Mouse (Mus musculus): Measurements from ENCODE around the gene Kctd2.

Gene Kctd2

GRCm38 (mm10) chr11:115448075-115448474 lies 28.1 kb downstream of the Kctd2 start:
- TF ChIP-seq GATA4 (IDR thresholded peaks at IDR 0.05; ENCODE audit: insufficient replicate concordance, low read length) = no peak

- no peak for TF ChIP-seq GATA4 (IDR thresholded peaks at IDR 0.05; ENCODE audit: insufficient replicate concordance, low read length)
These were observed 29.1 kb downstream of the Kctd2 start for GRCm38 (mm10) chr11:115448998-115449397.

GRCm38 (mm10) chr11:115450176-115450575 lies 30.2 kb downstream of the Kctd2 start:
- no peak for TF ChIP-seq GATA4 (IDR thresholded peaks at IDR 0.05; ENCODE audit: insufficient replicate concordance, low read length)

- no peak for TF ChIP-seq GATA4 (IDR thresholded peaks at IDR 0.05; ENCODE audit: insufficient replicate concordance, low read length)
These were observed 31.9 kb downstream of the Kctd2 start for GRCm38 (mm10) chr11:115451781-115452241.

- no peak for TF ChIP-seq GATA4 (IDR thresholded peaks at IDR 0.05; ENCODE audit: insufficient replicate concordance, low read length)
These were observed 32.4 kb downstream of the Kctd2 start for GRCm38 (mm10) chr11:115452281-115452860.

GRCm38 (mm10) chr11:115453306-115453705 lies 33.4 kb downstream of the Kctd2 start:
- no peak for TF ChIP-seq GATA4 (IDR thresholded peaks at IDR 0.05; ENCODE audit: insufficient replicate concordance, low read length)

GRCm38 (mm10) chr11:115455619-115456018 lies 35.7 kb downstream of the Kctd2 start:
- no peak for TF ChIP-seq GATA4 (IDR thresholded peaks at IDR 0.05; ENCODE audit: insufficient replicate concordance, low read length)

- no peak for TF ChIP-seq GATA4 (IDR thresholded peaks at IDR 0.05; ENCODE audit: insufficient replicate concordance, low read length)
These were observed 36.3 kb downstream of the Kctd2 start for GRCm38 (mm10) chr11:115456182-115456581.

GRCm38 (mm10) chr11:115457405-115457804 lies 37.5 kb downstream of the Kctd2 start:
- peak; percentile 20; the same call in 1 of the 2 replicates for TF ChIP-seq GATA4 (IDR thresholded peaks at IDR 0.05; ENCODE audit: insufficient replicate concordance, low read length)

- TF ChIP-seq GATA4 (IDR thresholded peaks at IDR 0.05; ENCODE audit: insufficient replicate concordance, low read length) = no peak
These were observed 41.0 kb downstream of the Kctd2 start for GRCm38 (mm10) chr11:115460976-115461375.

GRCm38 (mm10) chr11:115461846-115462242 lies 41.9 kb downstream of the Kctd2 start:
- no peak for TF ChIP-seq GATA4 (IDR thresholded peaks at IDR 0.05; ENCODE audit: insufficient replicate concordance, low read length)

GRCm38 (mm10) chr11:115462243-115462891 lies 42.4 kb downstream of the Kctd2 start, which contains the start of gene Slc16a5:
Gene Slc16a5, plus strand, starts transcription at chr11:115462474.
- no peak for TF ChIP-seq GATA4 (IDR thresholded peaks at IDR 0.05; ENCODE audit: insufficient replicate concordance, low read length)

- TF ChIP-seq GATA4 (IDR thresholded peaks at IDR 0.05; ENCODE audit: insufficient replicate concordance, low read length) = no peak
These were observed 43.5 kb downstream of the Kctd2 start for GRCm38 (mm10) chr11:115463397-115463796.

GRCm38 (mm10) chr11:115464851-115465250 lies 44.9 kb downstream of the Kctd2 start:
- TF ChIP-seq GATA4 (IDR thresholded peaks at IDR 0.05; ENCODE audit: insufficient replicate concordance, low read length) = no peak

- no peak for TF ChIP-seq GATA4 (IDR thresholded peaks at IDR 0.05; ENCODE audit: insufficient replicate concordance, low read length)
These were observed 47.3 kb downstream of the Kctd2 start for GRCm38 (mm10) chr11:115467217-115467618.

GRCm38 (mm10) chr11:115472183-115472582 lies 52.3 kb downstream of the Kctd2 start:
- TF ChIP-seq GATA4 (IDR thresholded peaks at IDR 0.05; ENCODE audit: insufficient replicate concordance, low read length) = no peak

Data from liver, adult (tissue).